Mouse (Mus musculus): ENCODE data around the gene Ncoa1.
"Not testable (repeated sequence)": the region's sequence is repeated elsewhere in the genome, so short reads cannot be mapped to it uniquely, and the experiment has no call there.

Ncoa1 gene

GRCm38 (mm10) chr12:4306712-4307313 is 170.2 kb downstream of the Ncoa1 start:
- DNase-seq (ENCODE audit: low spot score) = no peak

- no peak for DNase-seq (ENCODE audit: low spot score)
Measured at GRCm38 (mm10) chr12:4299300-4299699, 177.7 kb downstream of the Ncoa1 start.

DNA sequence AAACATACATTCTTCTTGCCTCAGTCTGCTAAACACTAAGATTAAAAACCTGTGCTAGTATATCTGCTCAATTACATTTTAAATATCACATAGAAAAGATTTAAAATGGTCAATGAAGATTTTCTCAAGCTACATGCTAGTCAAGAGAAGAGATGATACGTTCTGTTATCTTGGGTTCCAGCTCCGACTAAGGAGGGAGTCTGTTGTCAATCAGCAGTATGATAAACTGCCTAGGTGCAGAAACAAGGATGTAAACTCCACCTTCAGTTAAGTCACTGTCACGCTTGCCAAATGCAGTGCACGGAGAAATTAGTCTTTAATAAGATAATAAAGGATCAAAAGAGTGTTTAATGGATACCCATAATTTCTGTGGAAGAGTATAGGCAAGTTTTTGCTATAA is 178.4 kb downstream of the Ncoa1 start:
- no peak for DNase-seq (ENCODE audit: low spot score)

- no peak for DNase-seq (ENCODE audit: low spot score)
Measured at GRCm38 (mm10) chr12:4295881-4296280, 181.1 kb downstream of the Ncoa1 start.

DNA sequence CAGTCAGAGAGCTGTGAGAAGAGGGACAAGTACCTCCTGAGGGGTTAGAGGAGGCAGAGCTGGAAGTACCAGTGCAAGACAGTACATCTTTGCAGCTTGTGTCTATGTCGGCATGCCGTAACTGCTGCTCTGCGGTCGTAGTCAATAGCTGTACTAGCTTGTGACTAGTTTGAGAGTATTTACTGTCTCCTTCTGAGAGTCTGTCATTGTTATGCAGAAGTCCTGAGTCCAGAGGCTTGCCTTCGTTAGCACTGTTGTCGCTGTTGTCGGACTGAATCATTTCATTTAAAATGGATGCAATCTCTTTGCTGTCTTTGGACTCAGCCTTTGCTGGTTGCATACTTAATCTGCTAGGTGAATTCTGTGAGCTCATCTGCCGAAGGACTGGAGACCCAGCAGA is 181.7 kb downstream of the Ncoa1 start:
- DNase-seq (ENCODE audit: low spot score) = no peak

- DNase-seq (ENCODE audit: low spot score) = no peak
Measured at GRCm38 (mm10) chr12:4293813-4294212, 183.2 kb downstream of the Ncoa1 start.

- no peak for DNase-seq (ENCODE audit: low spot score)
Measured at GRCm38 (mm10) chr12:4285186-4285585, 191.8 kb downstream of the Ncoa1 start.

DNA sequence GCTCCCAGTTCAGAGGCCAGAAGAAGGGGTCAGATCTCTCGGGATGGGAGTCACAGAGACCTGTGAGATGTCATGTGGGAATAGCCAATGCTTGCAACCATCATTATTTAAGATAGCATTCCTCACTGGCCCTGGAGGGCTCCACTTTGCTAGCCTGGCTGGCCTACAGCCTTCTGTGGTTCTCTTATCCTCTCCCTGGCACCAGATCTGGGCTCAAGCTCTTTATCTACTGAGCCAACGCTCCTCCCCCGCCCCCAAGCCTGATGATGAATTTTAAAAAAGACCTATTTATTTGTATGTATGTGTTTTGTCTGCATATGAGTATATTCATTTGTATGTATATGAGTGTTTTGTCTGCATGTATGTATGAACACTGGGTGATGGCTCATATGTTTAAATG is 197.1 kb downstream of the Ncoa1 start:
- DNase-seq (ENCODE audit: low spot score) = no peak

DNA sequence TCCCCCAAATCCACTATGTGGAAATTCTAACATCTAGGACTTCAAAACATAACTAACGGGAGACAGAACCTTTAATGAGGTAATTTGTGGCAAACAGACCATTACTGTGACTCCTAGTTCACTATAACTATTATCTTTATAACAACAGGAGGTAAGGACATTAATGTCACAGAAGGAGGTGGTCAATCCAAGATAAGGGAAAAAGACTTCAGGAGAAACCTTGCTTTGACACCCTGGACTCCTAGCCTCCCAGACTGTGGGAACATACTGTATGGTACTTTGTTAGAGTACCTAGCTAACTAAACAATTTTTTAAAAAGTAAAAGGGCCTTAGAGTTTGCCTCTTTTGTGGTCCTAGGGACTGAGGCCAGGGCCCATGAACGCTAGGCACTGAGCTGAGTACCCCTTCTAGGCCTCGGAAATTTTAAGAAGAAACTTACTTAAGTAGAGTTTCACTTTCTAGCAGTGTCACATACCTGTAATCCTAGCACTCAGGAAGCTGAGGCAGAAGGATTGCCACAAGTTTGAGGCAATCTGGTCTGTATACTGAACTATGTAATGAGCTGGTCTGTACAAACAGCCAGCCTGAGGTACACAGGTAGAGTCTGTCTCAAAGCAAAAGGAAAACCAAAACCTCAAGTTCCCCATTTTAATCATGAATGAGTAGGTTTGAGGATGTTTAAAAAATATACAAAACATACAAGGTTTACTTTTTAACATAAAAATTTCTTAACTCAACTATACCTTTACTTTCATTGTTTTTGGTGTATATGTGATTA is 197.8 kb downstream of the Ncoa1 start:
- DNase-seq (ENCODE audit: low spot score) = no peak

DNA sequence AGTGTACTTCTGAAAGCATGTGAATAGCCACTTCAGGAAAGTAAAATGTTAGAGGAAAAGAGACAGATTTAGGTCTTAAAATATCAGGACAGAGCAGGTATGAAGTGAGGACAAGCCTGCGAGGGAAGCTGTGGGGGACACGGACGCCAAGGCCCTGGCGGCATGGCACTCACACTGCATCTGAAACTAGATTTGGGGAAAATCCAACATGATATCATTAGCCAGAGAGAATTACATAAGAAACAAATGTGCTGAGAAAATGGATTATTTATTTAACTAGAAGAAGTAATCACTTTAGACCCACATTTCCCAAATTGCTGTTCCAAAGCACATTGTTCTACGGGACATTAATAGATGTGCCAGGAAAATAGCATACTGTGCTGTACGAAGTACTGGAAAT is 205.9 kb downstream of the Ncoa1 start:
- no peak for DNase-seq (ENCODE audit: low spot score)

- no peak for DNase-seq (ENCODE audit: low spot score)
Measured at GRCm38 (mm10) chr12:4267765-4268164, 209.2 kb downstream of the Ncoa1 start.

DNA sequence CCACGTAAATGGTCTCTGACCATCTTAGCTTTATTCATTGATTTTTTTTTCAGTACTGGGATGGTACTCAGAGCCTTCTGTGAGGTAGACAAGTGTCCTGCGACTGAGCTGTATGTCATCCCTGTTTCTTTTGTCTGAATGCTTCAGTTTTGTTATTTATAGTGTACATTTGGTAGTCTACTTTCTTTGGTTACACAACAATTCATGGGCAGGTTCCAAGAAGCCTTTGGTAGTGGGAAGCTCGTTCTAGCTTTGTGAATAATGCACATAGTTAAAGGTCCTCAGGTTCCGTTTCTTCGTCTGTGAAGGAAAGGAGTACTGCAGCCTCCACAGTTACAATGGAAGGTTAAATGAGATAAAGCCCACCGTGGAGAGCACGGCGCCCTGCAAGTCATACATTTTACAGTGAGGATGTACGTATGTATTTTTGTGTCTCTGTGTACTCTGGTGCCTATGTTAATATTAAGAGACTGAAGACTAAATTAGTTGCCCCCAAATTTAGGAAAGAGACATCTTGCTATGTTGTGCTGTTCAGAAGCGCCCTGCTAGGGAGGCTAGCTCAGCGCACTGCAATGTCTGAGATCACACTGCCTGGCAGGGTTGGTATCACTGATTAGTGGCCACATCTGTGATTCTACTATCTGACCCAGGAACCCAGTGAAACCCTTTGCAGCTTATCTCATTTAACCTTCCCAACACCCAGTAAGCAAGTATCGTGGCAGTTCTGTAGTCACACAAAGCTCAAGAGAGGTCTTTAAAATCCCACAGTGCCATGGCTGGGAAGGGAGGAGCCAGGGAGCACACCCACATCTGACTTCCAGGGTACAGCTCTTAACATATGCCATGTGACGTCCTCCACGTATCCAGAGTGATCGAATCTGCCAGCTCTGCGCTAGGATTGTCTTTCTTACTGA is 224.0 kb downstream of the Ncoa1 start:
- DNase-seq (ENCODE audit: low spot score) = no peak

DNA sequence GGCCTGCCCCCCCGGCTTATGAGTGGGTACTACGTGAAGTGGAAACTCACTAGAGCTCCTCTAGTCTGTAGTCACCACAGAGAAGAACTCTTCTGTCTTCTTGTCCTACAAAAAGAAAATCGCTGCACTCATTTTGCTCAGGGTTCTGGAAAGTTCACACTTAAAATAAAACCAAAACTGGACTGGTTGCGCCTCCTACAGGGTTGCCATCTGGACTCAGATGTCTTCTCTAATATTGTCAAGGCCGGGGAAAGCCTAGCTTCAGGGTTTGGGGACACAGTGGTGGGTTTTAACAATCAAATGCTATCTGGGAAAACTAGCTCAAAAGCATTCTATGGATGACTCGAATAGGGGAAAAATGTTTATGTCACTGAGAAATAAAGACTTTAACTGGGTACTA is 227.2 kb downstream of the Ncoa1 start:
- no peak for DNase-seq (ENCODE audit: low spot score)

DNA sequence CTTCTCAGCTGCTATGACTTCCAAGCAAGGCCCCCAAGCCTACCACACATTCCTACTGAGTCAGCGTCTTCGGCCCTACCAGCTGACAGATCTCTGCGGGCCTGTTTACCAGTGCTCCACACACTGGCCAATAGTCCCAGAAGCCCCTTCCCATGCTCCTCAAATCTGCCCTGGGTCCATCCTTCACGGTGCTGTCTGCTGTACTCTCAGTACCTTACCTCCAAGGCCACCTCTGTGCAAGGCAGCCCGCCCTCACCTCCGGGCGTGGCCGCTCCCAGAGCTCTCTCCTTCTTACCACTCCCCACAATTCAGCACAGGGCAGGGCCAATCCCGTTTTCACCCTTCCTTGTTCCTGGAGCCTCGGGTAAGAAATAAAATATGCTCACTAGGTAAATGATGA is 231.2 kb downstream of the Ncoa1 start:
- DNase-seq (ENCODE audit: low spot score) = no peak

GRCm38 (mm10) chr12:4243805-4244204 is 233.2 kb downstream of the Ncoa1 start:
- no peak for DNase-seq (ENCODE audit: low spot score)

- DNase-seq (ENCODE audit: low spot score) = not testable (repeated sequence)
Measured at GRCm38 (mm10) chr12:4240281-4240680, 236.7 kb downstream of the Ncoa1 start.

DNA sequence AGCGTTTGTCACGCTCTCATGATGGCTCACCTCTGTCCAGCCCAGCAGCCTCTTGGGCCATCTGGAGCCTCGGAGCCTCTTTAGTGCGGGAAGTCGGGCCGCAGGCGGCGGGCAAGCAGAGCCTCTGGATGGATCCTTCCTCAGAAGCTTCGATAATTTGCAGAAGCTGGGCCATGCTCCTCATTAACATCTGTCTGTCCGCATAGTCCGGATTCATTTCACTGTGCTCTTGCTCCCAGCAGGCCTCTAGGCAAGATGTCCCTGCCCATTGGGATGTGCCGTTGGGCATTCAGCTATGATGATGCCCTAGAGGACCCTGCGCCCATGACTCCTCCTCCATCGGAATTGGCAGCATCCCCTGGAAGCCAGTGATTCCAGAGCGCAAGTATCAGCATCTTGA is 239.5 kb downstream of the Ncoa1 start:
- no peak for DNase-seq (ENCODE audit: low spot score)

DNA sequence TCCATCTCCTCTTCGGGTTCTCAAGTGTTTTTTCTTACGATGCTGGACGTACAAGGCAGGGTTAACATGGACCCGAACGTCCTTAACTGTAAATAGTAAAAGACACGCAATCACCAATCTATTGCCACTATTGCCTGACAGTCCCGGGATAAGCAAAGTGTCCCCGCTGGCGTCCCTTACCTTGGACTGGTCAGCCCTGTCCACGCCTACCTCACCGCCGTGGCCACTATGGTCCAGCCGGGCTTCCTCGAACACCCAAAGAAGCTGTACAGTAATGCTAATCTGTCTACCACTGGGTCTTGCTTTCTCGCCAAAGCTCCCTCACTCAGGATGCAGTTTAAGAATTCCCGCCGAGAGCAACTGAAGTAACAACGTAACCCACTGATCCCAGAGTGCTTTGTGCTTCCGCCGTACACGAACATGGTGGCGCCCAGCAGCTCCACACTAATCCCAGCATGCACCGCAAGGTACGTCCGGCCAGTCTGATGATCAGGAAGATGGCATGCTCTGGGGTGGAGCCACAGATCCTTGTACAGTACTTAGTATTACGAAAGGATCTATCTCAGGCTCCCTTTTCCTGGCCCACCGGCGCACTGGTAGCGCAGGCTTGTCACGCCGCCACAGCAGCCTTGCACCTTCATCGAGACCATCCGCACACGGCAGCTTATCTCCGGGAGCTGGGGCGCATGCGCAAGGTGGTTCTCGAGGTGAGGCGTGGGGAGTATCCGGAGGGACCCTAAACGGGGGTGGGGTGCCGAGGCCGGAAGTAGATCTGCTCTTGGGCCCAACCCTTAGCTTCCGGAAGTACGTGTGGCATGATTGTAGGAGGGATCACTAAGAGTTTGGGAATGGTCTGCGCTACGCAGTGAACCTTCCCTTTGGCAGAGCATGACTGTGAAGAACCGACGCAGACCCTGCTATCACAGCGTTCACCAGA is 243.1 kb downstream of the Ncoa1 start, which contains the start of the genes Ptrhd1 and Cenpo:
Gene Ptrhd1 (plus strand): TSS at position 456 of the 937 bp plus-strand sequence.
Gene Cenpo (minus strand): TSS at position 723 of the 937 bp plus-strand sequence.
- peak; percentile 95 for DNase-seq (ENCODE audit: low spot score)

GRCm38 (mm10) chr12:4232777-4233176 is 244.2 kb downstream of the Ncoa1 start:
- DNase-seq (ENCODE audit: low spot score) = no peak

DNA sequence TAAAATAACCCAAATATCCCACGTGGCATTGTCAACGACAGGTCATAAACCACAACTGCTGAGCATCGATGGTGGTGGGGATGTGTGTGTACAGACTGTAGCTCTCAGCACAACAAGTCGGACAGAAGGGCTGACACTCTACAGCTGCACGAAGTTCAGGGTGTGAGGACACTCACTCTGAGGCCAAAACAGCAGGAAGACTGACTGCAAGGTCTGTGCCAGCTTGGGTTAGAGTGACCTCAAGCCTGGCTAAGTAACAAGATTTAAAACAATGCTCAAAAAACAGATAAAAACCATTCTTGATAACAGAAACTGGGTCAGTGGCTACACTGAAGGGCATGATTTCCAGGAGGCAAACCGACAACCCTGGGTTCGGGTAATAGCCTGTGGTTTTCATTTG is 246.8 kb downstream of the Ncoa1 start:
- DNase-seq (ENCODE audit: low spot score) = no peak

GRCm38 (mm10) chr12:4212908-4213307 is 264.1 kb downstream of the Ncoa1 start:
- peak; percentile 65 for DNase-seq (ENCODE audit: low spot score)

All from ovary, postnatal 36 days (tissue).